Mouse (Mus musculus) small intestine, adult 2 months (tissue): ENCODE data around the gene Fcor. TPM values are rescaled to one million over a fixed set of nuclear protein-coding genes. Genes with fewer than 3 reads are reported as not detected.

Source experiments
- H3K27ac ChIP-seq: fragments of 200-500 bp; 2 replicates; pipeline ENCODE4 v1.5.1; 2012; ENCODE audit warnings: low read depth, low read length, control low read depth, inconsistent platforms; ENCODE audit not compliant: insufficient read depth
- H3K27me3 ChIP-seq: fragments of 200-500 bp; 2 replicates; pipeline ENCODE4 v1.6.1; 2012; ENCODE audit warnings: mild to moderate bottlenecking, moderate library complexity, low read length, inconsistent platforms; ENCODE audit not compliant: control insufficient read depth, insufficient read depth
- H3K36me3 ChIP-seq: fragments of 200-500 bp; 2 replicates; pipeline ENCODE4 v1.6.1; 2012; ENCODE audit warnings: mild to moderate bottlenecking, low read length, control low read depth, inconsistent platforms; ENCODE audit not compliant: control insufficient read depth, insufficient read depth
- H3K4me1 ChIP-seq: fragments of 200-500 bp; 2 replicates; pipeline ENCODE4 v1.6.1; 2012; ENCODE audit warnings: low read length, inconsistent platforms, mixed read lengths; ENCODE audit not compliant: control insufficient read depth, insufficient read depth, insufficient read length
- H3K4me3 ChIP-seq: fragments of 200-500 bp; 2 replicates; pipeline ENCODE4 v1.5.1; 2012; ENCODE audit warnings: low read depth, mild to moderate bottlenecking, control low read depth, inconsistent platforms, low read length, moderate library complexity
- CTCF ChIP-seq: fragments of 200-500 bp; IDR thresholded peaks from 2 replicates; pipeline ENCODE4 v1.5.1; 2012; ENCODE audit warnings: low read depth, mild to moderate bottlenecking, control low read depth, inconsistent platforms, low read length, moderate library complexity, mixed read lengths; ENCODE audit not compliant: insufficient replicate concordance, insufficient read length; ENCODE audit errors: extremely low read depth
- POLR2A ChIP-seq: fragments of 200-500 bp; IDR thresholded peaks from 2 replicates; pipeline ENCODE4 v1.6.1; 2012; ENCODE audit warnings: low read depth, mild to moderate bottlenecking, control low read depth, inconsistent platforms, low read length, moderate library complexity
- WGBS: fragments of 180-500 bp; shearing (Covaris S2); methylation state at CpG from one replicate; pipeline ENCODE4 v1.1.7; 2018; 5-methylcytosine and 5-hydroxymethylcytosine counted together
- polyA plus RNA-seq: library from polyadenylated mRNA; depleted of rRNA; stranded (reverse); fragments of >200 nt; gene quantifications from 2 replicates; pipeline ENCODE4 v1.2.3, GENCODE M21; 2012; rRNA removed

The Fcor gene
- polyA plus RNA-seq: 1.6 TPM in 1 of 2 replicates, not detected in the other

DNA sequence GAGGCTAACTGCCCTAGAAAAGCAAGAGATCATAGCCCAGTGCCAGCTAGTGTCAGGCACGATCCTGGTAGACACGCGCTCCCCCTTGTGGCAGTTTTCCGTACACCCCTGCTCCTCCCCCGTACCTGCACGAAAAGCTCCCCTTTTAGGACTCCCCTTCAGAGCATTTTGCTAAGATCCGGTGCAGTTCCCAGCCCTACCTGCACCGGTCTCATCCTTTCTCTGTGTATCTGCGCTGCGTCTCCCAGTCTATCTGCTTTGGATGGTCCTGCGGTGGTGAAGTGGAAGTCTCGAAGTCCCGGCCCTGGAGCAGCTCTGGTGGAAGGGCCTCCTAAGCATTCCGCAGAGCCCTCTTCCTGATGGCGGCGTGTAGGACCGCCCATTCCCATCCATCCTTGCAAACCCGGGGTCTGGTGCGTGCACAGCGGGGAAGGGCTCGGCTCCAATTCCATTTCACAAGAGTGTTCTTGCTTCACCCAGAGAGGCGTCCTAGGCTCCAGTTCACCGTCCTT is at the start of gene Fcor:
Gene Fcor, minus strand, starts transcription at position 383 of the 512 bp plus-strand sequence.
- Histone ChIP-seq H3K36me3 (no peaks in the 10 kb centered on the region), H3K4me1 (peaks cover 2% of the 10 kb centered on the region), H3K27me3 (no peaks in the 10 kb centered on the region), H3K27ac (no peak within 1 kb of the TSS), H3K4me3 (peak within 1 kb of the TSS; percentile 65)
- no peak for TF ChIP-seq POLR2A
- peak; percentile 99 for TF ChIP-seq CTCF
- WGBS: 2% methylated on average over 23 of the region's 23 CpGs

DNA sequence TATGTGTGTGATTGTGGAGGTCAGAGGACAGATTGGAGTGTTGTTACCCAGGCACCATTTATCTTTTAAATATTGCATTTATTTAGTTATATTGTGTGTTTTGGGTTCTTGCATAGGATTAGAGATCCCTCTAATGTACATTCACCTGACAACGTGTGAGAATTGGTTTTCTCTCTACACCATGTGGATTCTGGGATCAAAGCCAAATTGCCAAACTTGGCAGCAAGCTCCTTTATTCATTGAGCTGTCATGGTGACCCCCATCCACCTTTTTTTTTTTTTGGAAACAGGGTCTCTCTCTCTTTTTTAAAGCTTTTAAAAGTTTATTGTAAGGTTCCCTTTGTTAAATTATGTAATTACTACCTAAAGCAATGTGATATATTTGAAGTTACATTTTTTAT is 48.9 kb upstream of the Fcor start:
- 11% methylated on average over 1 of the region's 1 CpGs for WGBS
- Histone ChIP-seq H3K36me3 (no peaks in the 10 kb centered on the region), H3K27me3 (no peaks in the 10 kb centered on the region), H3K4me3 (no peak overlapping the region), H3K4me1 (no peaks in the 10 kb centered on the region), H3K27ac (no peak overlapping the region)
- no peak for TF ChIP-seq POLR2A
- no peak for TF ChIP-seq CTCF

DNA sequence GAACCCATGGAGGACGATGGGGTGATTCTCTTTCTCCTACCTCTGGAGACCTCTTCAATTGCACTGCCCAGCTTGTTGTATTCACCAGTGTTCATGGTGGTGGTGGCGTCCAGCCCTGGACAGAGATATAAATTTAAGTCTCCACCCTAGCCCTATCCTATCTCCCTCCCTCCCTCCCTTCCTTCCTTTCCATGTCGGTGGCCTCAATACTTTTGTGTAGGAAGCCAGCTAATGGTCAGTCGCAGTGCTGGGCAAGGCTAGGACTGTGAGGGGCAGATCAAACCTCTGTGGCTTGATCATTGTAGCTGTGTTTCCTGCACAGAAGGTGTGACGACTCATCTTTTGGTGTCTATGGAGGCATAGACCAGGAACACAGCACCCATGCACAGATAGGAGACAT is 48.4 kb upstream of the Fcor start, which contains the start of gene Clec4g:
Gene Clec4g, minus strand, starts transcription at position 101 of the 400 bp plus-strand sequence.
- Histone ChIP-seq H3K27ac (no peak within 1 kb of the TSS), H3K27me3 (no peaks in the 10 kb centered on the region), H3K4me1 (no peaks in the 10 kb centered on the region), H3K36me3 (no peaks in the 10 kb centered on the region), H3K4me3 (no peak within 1 kb of the TSS)
- WGBS: 69% methylated on average over 5 of the region's 5 CpGs
- TF ChIP-seq POLR2A: no peak
- TF ChIP-seq CTCF: no peak

DNA sequence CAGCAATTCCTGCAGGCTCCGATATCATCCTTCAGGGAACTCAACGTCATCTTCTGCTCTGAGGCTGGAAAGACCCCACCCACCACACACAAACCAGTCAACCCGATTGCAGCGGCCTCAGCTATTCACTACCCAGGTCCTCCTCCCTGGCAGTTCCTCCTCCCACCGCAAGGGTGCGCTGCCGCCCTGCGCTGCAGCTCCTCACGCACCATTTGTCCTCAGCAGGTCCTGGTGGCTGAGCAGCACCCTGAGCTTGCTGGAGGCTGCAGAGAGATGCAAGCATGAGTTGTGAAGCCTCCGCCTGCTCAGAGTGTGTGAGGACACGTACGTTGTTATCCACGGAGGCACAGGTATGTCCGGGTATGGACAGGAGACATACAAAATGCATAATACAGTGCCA is 46.4 kb upstream of the Fcor start:
- Histone ChIP-seq H3K27ac (no peak overlapping the region), H3K36me3 (no peaks in the 10 kb centered on the region), H3K27me3 (no peaks in the 10 kb centered on the region), H3K4me3 (no peak overlapping the region), H3K4me1 (no peaks in the 10 kb centered on the region)
- TF ChIP-seq POLR2A (no peak), CTCF (peak; percentile 92)
- 15% methylated on average over 14 of the region's 14 CpGs for WGBS

DNA sequence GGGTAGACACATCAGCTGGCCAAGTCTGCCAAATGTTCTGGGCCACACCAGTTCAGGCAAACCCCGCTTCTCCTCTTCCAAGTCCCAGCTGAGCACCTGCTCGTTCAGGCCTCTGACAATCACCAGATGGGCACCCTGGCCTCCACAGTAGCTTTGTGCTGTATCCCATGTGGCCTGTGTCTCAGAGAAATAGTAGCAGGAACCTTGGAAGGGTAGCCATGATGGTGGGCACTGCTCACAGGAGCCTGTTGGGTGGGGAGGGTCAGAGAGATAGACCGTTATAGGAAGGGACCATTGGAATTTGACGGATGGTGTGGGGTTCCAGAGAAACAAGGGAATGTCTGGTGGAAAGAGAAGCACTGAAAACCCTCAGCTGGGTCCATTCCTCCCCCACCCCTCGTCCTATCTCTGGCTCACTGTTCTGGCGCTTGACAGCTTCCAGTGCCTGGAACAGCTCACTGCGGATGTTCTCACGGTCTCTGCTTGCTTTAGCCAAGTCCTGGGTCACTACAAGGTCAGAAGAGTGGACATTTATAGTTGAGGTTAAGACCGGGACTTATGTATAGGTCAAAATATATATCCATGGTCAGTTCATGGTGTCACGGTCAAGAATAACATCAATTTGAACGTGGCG is 45.3 kb upstream of the Fcor start:
- 81% methylated on average over 12 of the region's 12 CpGs for WGBS
- Histone ChIP-seq H3K4me3 (no peak overlapping the region), H3K27me3 (no peaks in the 10 kb centered on the region), H3K4me1 (no peaks in the 10 kb centered on the region), H3K27ac (no peak overlapping the region), H3K36me3 (no peaks in the 10 kb centered on the region)
- no peak for TF ChIP-seq POLR2A
- TF ChIP-seq CTCF: no peak

DNA sequence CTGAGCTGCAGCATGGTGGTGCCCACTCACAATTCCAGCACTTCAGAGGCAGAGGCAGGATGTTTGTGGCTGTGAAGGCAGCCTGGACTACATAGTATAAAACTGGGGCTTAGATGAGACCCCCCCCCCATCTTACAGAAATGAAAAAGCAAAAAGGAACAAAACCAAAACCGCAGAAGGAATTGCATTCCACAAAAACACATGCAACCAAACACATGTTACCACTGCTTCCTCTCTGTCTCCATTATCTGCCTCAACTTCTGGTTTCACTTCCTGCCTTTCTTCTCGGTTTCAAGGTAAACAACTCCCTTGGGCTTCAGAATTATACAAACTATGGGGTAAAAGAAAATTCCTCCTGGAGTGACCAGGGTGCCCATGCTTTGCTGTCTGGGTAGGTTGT is 39.5 kb upstream of the Fcor start:
- Histone ChIP-seq H3K27me3 (no peaks in the 10 kb centered on the region; the same call in 1 of the 2 replicates), H3K4me3 (no peak overlapping the region), H3K27ac (no peak overlapping the region), H3K4me1 (no peaks in the 10 kb centered on the region), H3K36me3 (no peaks in the 10 kb centered on the region)
- TF ChIP-seq CTCF: no peak
- no peak for TF ChIP-seq POLR2A
- WGBS: 35% methylated on average over 2 of the region's 2 CpGs

DNA sequence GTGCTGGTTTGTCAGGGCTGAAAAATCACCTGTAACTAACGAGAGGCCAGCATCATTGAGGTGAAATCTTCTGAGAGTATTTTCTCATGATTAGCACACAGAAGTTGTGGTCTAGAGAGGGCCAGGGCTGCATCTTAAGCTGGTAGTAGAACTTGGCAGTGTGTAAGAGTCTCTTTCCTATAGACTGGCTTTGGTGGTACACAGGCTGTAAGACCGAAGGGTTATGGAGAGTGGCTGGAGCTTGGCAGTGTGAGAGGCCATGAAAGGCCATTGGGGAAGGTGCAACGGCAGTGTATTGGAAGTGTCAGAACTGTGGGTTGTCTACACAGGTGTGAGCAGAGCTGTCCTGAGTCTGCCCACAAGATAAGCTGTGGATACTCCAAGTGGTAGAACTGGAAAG is 38.1 kb upstream of the Fcor start:
- Histone ChIP-seq H3K27ac (no peak overlapping the region), H3K4me1 (no peaks in the 10 kb centered on the region), H3K27me3 (no peaks in the 10 kb centered on the region; the same call in 1 of the 2 replicates), H3K36me3 (no peaks in the 10 kb centered on the region), H3K4me3 (no peak overlapping the region)
- 77% methylated on average over 3 of the region's 3 CpGs for WGBS
- TF ChIP-seq CTCF (no peak), POLR2A (no peak)

DNA sequence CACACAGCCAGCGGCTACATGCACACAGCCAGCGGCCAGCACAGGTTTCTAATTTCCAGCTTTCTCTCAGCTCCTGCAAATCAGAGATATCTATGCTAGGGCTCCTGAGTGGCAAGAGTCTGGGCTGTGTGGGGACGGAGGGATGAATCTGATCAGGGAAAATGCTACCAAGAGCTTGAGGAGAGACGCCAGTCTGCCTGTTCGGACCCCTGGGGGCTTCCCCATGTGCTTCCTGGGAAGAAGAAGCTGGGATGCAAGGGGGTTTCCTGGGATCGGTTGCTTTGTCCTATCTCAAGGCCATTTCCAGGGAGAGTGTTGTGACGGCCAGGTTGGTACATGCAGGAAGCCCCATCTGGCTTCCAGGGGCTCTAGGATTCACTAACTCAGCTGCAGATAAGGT is 35.4 kb upstream of the Fcor start:
- no peak for TF ChIP-seq POLR2A
- Histone ChIP-seq H3K4me1 (no peaks in the 10 kb centered on the region), H3K36me3 (no peaks in the 10 kb centered on the region), H3K4me3 (no peak overlapping the region), H3K27me3 (no peaks in the 10 kb centered on the region; the same call in 1 of the 2 replicates), H3K27ac (no peak overlapping the region)
- 65% methylated on average over 7 of the region's 7 CpGs for whole genome bisulfite sequencing
